Mouse (Mus musculus): ENCODE measurements around the gene Naxe. TPM values are rescaled to one million over a fixed set of nuclear protein-coding genes. Genes with fewer than 3 reads are reported as not detected.

Naxe gene
- total and polyA plus RNA-seq, 3 experiments = 114 to 182 (median 165) TPM

DNA sequence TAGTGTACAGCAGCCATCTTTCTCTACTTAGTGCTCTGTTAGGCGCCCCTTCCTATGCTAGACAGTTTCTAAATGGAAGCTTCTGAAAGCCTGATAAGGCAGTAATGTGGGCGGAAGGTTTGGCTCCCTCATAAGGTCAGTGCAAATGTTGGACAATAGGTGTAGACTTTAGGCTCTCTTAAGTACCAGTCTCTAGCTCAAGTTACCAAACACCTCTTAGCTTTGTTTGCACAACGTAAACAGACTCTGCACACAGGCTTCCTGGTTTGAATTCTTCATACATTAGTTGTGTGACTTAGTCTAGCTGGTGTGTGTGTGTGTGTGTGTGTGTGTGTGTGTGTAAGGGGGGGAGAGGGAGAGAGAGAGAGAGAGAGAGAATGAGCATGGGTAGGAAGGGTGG, 8.8 kb downstream of the Naxe start:
- TF ChIP-seq KAT2A (conservative IDR thresholded peaks at IDR 0.05; ENCODE audit: low read depth, low read length) = no peak
- no peak for TF ChIP-seq MAFK (IDR thresholded peaks at IDR 0.05; ENCODE audit: borderline replicate concordance, low read depth, low read length)
- TF ChIP-seq ZNF384 (IDR thresholded peaks at IDR 0.05; ENCODE audit: low read depth, low read length) = no peak
- no peak for TF ChIP-seq UBTF (IDR thresholded peaks at IDR 0.05; ENCODE audit: borderline replicate concordance, insufficient read depth, low read depth, low read length)
- no peak for TF ChIP-seq SMC3 (IDR thresholded peaks at IDR 0.05; ENCODE audit: low read depth, low read length)
- no peak for TF ChIP-seq ZKSCAN1 (IDR thresholded peaks at IDR 0.05; ENCODE audit: low read depth, low read length)
- no peak for TF ChIP-seq MYB (IDR thresholded peaks at IDR 0.05; ENCODE audit: low read depth, low read length)
- no peak for TF ChIP-seq SIN3A (IDR thresholded peaks at IDR 0.05; ENCODE audit: low read length)
- TF ChIP-seq ZMIZ1 (IDR thresholded peaks at IDR 0.05; ENCODE audit: low read depth, low read length) = no peak
- TF ChIP-seq USF2 (IDR thresholded peaks at IDR 0.05; ENCODE audit: borderline replicate concordance in 1 of 2, insufficient read depth in 1 of 2, low read depth in 1 of 2, low read length in 2 of 2) = no peak
- TF ChIP-seq MEF2A (IDR thresholded peaks at IDR 0.05; ENCODE audit: extremely low read depth, insufficient replicate concordance, low read depth, low read length, poor library complexity, severe bottlenecking) = no peak
- no peak for TF ChIP-seq ELF1 (IDR thresholded peaks at IDR 0.05; ENCODE audit: low read depth, low read length)
- no peak for TF ChIP-seq MYC (IDR thresholded peaks at IDR 0.05; ENCODE audit: low read depth, low read length)
- TF ChIP-seq E2F4 (IDR thresholded peaks at IDR 0.05; ENCODE audit: borderline replicate concordance, low read depth, low read length) = no peak
- no peak for TF ChIP-seq BHLHE40 (IDR thresholded peaks at IDR 0.05; ENCODE audit: borderline replicate concordance, low read depth, low read length)
- TF ChIP-seq TBP (IDR thresholded peaks at IDR 0.05; ENCODE audit: low read depth, low read length) = no peak
- no peak for TF ChIP-seq GATA1 (IDR thresholded peaks at IDR 0.05; ENCODE audit: low read depth, low read length)
- no peak for TF ChIP-seq ZC3H11A (IDR thresholded peaks at IDR 0.05; ENCODE audit: low read depth, low read length)
- TF ChIP-seq EP300 (IDR thresholded peaks at IDR 0.05; ENCODE audit: low read depth in 1 of 2, low read length in 2 of 2) = no peak
- TF ChIP-seq MXI1 (IDR thresholded peaks at IDR 0.05; ENCODE audit: low read depth, low read length) = no peak
- no peak for DNase-seq (ENCODE audit: low read depth, low spot score)
- Histone ChIP-seq H3K9ac (ENCODE audit: control insufficient read depth, low read depth, low read length, poor library complexity, severe bottlenecking) (no peak overlapping the region), H3K4me3 (ENCODE audit: control insufficient read depth in 1 of 2, insufficient read depth in 1 of 2, low read depth in 2 of 2, low read length in 2 of 2) (no peak overlapping the region), H3K36me3 (ENCODE audit: control insufficient read depth in 1 of 2, insufficient read depth in 2 of 2, low read length in 2 of 2) (peaks cover 4 to 19% of the 10 kb centered on the region in 2 experiments), H3K27me3 (ENCODE audit: control insufficient read depth in 1 of 2, insufficient read depth in 2 of 2, low read length in 2 of 2) (no peaks in the 10 kb centered on the region), H3K4me1 (ENCODE audit: control insufficient read depth in 1 of 2, insufficient read depth in 2 of 2, low read length in 2 of 2) (peaks cover 0 to 4% of the 10 kb centered on the region in 2 experiments; a peak in 2 of 4 replicates), H3K9me3 (replicated peaks; ENCODE audit: insufficient read depth, low read length) (no peaks in the 10 kb centered on the region), H3K27ac (ENCODE audit: control insufficient read depth, low read depth, low read length) (no peak overlapping the region), H3K79me2 (ENCODE audit: control insufficient read depth, insufficient read depth, low read length, poor library complexity) (peaks cover 32% of the 10 kb centered on the region)

All from MEL (cell line).